Mouse (Mus musculus) left cerebral cortex, postnatal 14 days (tissue): Measurements from ENCODE around the gene Rnase2b. TPM values are rescaled to one million over a fixed set of nuclear protein-coding genes. Genes with fewer than 3 reads are reported as not detected.
A peak's percentile ranks its signal among the peaks of the same experiment; 100 is the strongest.
"Not testable (repeated sequence)": the region's sequence is repeated elsewhere in the genome, so short reads cannot be mapped to it uniquely, and the experiment has no call there.

Source experiments
- DNase-seq, 2 experiments: peaks; one replicate each; pipeline ENCODE4 v3.0.0; 2021 to 2022; ENCODE audit warnings: low spot score in 2 of 2, mixed read lengths in 1 of 2
- intact Hi-C: fragments of 180-260 bp; cut with DNase I; formaldehyde crosslinking; loops from one replicate; pipeline ENCODE4 v1.15.1; 2025
- total RNA-seq, 2 experiments: library from RNA; stranded (reverse); gene quantifications; 2 replicates each; pipeline ENCODE4 v1.2.3; 2021

The Rnase2b gene
- total RNA-seq, 2 experiments from 2014 or later: not detected

DNA sequence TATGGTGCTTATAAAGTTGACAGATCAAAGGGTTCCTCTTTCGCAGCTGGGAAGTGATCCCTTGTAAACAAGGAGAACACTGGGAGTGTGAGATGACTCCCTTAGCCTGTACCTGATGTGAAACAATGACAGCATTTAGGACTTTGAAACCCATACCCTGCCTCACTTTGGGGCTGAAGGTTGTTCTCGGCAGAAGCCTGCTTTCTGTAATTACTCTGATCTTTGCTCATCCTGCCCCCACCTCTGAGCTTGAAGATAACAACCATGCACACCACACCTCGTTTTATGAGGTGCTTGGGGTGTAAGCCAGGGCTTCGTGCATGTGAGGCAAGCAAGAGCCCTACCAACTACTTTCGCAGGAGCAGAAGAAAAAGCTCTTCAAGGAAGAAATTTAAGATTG, 12.9 kb upstream of the Rnase2b start:
- DNase-seq: no peak

DNA sequence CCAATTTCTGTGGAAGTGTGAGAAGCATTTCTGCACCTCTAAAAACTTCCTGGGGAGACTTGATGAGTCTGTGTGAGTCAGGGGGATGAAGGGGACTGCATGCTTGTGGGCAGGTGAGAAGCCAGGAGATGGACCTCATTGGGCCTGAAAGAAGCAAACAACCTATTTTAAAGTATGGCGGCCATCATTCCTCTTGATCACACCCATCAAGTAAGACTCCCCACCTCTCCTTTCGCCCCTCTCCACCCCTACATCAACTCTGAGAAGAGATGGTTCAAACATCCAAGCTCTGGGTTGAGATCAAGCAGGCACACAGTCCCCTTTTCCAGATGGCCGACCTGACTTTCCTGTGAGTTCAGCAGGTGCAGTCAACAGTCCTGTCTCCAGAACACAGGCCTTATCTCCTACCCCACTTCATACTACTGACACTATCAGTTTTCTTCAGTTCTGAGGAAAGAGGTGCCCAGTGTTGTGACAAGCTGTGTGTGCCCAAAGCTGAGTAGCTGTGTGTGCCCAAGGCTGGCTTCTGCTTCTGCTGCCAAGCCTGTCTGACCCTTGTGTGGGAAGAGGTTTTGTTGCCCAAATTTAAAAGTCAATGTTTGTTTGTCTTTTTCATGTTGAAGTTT, 11.7 kb upstream of the Rnase2b start:
- intact Hi-C loops: no loop called here
- DNase-seq: no peak

More for the DNA sequence above, 12.9 kb upstream of the Rnase2b start:
- intact Hi-C loops: no loop called here

DNA sequence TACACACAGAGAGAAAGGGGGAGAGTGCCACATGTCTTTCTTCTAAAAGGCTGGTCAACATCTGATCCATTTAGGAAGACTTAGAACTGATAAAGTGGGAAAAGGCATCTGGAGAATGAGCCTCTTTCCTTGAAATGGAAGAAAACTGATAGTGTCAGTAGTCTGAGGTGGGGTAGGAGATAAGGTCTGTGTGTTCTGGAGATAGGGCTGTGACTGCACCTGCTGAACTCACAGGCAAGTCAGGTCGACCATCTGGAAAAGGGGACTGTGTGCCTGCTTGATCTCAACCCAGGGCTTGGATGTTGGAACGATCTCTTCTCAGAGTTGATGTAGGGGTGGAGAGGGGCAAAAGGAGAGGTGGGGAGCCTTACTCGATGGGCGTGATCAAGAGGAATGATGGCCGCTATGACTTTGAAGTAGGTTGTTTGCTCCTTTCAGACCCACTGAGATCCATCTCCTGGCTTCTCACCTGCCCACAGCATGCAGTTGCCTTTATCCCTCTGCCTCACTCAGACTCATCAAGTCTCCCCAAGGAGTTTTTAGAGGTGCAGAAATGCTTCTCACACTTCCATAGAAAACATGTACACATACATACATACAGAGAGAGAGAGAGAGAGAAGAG, 9.7 kb upstream of the Rnase2b start:
- intact Hi-C loops: no loop called here
- no peak for DNase-seq

DNA sequence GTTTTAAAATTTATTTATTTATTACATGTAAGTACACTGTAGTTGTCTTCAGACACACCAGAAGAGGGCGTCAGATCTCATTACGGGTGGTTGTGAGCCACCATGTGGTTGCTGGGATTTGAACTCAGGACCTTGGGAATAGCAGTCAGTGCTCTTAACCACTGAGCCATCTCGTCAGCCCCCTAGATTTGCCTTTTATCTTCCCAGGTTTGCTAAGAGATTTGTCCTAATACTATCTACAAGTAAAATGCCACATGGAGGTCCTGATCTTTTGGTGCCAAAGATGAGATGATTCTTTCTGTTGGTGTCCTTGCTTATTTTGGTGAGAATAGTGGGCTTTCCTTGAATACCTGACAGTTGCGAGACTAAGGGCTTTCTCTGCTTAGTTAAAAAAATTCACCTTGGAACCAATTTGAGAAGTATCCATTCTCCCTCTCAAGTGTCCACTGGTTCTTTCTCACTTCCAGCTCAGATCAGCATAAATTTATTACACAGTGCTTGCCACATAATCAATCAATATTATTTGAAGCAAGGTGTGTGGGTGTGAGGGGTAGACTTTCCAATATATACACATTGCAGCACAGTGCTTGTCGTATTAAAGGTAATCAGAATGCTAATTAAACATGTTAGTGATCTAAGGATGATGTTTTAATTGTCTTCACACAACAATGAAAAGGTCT, 5.9 kb upstream of the Rnase2b start:
- no peak for DNase-seq
- intact Hi-C loops: no loop called here

DNA sequence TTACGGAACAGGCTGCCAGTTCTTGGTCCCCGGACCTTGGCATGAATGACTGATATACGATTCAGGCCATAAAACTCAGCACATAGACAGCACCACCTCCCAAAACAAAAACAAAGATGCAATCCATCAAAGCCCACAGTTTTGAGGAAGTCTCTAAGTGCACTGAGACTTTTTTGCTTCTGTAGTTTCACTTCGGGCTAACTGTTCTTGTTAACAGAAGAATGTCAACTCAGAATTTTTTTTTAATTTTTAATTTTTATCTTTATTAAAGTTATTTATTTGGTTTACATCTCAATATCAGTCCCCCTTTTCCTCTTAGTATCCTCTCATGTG, 5.4 kb upstream of the Rnase2b start:
- intact Hi-C loops: no loop called here
- no peak for DNase-seq

DNA sequence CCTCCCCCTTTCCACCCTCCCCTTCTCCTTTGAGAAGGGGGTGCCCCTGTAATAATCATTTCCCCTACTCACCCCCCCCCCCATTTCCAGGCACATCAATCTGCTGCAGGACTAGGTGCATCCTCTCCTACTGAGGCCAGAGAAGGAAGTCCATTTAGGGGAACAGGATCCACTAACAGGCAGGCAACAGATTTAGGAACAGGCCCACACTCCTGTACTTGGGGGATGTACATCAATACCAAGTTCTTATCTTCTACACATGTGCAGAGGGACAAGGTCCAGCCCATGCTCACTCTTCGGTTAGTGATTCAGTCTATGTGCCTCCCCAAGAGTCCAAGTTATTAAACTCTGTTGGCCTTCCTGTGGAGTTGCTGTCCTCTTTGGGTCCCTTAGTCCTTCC, 5.0 kb upstream of the Rnase2b start:
- intact Hi-C loops: no loop called here
- DNase-seq: no peak

DNA sequence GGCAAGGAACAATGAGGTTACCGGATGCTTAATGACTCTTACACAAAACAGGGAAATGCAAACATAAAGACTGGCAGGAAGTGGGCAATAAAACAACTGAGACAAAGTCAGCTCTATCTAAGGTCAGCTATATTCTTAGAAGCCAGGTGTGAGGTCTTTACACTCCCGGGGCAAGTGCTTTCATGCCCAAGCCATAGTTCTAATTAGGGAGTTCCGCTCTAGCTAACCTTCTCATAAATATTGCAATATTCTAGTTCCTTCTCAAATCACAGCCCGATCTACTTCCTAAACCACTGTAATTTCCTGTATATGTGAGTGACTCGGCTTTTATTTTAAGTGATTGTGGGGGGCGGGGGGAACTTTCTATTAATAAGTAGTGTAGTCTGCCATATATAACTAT, 1.3 kb downstream of the Rnase2b start:
- DNase-seq, intact Hi-C loops: not testable (repeated sequence)

DNA sequence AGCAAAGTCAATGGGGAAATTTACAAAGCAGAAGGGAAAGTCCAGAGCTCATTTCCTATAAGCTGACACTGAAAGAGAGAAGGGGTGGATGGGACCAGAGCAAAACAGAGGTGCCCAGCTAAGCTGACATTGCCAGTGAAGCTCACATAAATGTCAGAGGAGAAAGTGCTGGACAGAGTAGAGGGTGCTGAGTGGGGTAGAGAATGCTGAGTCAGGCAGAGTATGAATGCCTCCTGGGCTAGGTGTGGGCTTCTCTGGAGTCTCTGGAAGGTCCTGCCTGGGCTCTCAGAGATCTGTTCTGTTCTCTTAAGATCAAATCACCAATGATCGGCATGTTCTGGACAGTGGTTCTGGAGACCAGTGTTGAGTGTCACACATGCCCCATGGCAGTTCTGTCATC, 3.4 kb downstream of the Rnase2b start:
- intact Hi-C loops: no loop called here

DNA sequence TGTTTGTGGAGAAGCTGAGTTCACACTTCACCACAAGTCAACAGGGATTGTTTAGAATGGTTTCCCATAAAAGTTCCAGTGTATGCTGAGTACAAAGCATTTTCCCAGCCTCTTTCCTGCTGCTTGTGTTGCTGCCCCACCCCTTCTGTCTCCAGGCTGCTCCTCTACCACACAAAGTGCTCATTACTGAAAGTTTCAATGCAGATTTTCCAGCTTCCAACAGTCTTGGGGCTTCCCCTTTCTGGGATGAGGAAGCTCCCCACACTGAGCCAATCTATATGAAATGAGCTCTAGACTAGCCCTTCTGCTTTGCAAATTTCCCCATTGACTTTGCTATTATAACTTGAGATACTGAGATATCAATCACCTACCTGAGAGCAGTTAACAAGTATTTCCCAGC, 4.0 kb downstream of the Rnase2b start:
- intact Hi-C loops: no loop called here
- DNase-seq: no peak

More for the DNA sequence above, 3.4 kb downstream of the Rnase2b start:
- DNase-seq: no peak

DNA sequence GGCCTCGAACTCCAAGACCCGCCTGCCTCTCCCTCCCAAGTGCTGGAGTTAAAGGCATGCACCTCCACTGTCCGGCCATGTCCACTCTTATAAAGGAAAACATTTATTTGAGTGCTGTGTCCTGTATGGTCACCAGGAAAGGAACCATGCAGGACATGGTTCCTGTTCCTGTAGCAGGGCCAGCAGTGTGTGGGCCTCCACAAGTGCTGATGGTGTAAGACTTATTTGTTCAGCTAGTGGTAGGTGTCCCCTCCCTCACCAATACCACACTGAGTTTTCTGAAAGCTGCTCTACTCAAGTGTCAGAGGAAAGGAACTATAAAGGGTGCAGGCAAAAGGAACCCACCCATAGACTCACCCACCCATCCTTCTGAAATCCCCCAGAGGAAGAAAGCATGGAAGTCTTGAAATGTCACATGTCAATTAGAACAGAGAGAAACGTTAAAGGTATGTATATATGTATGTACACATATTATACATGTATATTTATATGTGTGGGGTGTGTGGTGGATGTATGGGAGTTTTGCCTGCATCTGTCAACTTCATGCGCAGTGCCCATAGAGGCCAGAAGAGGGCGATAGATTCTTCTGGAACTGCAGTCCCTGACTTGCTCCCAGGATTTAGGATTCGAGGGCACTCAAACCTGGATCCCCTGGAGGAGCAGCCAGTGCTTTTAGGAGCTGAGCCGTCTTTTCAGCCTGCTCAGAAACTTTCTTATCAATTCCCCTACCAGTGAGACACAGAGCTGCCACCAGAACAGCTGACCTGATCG, 10.2 kb downstream of the Rnase2b start:
- DNase-seq: peak; percentile 15 to 32
- intact Hi-C loops: loop anchor here (5.0 kb wide), 1 partner anchor 95 kb away; no protein-coding TSS in a partner anchor

DNA sequence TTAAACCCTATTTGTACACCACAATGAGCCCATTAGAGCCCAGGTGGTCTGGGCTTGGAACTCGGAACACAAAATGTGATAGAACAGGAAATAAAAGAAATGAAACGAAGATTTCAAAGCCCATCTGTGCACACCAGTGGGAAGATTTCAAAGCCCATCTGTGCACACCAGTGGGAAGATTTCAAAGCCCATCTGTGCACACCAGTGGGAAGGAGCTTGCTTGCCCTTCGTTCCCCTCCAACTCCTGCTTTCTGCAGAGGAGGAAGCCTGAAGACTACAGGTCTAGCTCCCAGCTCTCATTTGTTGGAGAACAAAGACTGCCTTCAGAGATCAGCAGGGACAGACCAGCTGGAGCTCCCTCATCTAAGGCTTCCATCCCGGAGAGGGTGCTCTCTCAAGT, 10.9 kb downstream of the Rnase2b start:
- intact Hi-C loops: loop anchor here (5.0 kb wide), 1 partner anchor 94 kb away; no protein-coding TSS in a partner anchor
- peak in 1 of 2 experiments; percentile 8 for DNase-seq

DNA sequence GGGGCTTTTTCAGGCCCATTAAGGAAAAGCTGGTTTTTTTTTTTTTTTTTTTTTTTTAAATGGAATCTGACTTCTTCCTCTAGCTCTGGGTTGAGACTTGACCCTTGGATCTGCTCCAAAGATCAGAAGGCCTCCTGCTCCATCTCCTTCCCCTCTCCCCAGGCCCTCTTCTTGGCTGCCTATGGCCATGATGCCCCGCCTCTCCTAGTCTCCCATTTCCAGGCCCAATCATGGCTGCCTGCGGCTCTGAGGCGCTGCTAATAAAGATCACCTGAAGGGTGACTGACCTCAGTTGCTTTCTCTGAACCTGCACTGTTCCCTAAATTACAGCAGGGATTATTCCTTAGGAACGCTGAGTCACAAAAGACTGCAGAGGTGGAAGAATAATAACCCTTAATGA, 11.8 kb downstream of the Rnase2b start:
- intact Hi-C loops: loop anchor here (2.0 to 5.0 kb wide), 2 partner anchors 69 to 93 kb away; no protein-coding TSS in a partner anchor
- DNase-seq: no peak

DNA sequence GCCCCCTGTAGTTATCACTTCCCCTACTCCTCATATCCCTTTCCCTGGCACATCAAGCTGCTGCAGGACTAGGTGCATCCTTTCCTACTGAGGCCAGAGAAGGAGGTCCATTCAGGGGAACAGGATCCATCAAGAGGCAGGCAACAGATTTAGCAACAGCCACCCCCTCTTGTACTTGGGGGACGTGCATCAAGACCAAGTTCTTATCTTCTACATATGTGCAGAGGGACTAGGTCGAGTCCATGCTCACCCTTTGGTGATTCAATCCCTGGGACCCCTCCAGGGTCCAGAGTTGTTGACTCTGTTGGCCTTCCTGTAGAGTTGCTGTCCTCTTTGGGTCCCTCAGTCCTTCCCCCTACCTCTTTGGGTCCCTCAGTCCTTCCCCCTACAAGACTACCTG, 19.0 kb downstream of the Rnase2b start:
- intact Hi-C loops, DNase-seq: not testable (repeated sequence)

DNA sequence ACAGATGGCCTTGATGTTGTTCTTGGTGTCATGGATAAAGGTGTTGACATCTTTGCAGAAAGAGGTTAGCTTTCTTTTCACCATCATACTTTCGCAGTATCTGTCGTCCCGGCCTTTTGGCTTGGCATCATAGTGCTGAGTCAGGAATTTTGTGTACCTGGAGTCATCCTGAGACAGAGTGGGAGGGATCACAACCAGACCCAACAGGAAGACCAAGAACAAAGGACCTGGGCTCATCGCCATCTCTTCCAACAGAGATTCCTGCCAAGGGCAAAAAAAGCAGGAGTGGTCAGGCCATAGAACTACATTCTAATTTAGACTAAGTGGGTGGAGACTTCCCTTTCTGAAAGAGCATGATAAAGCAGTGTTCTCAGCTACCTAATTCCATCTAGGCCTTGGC, 33.6 kb downstream of the Rnase2b start:
- intact Hi-C loops: no loop called here
- no peak for DNase-seq

DNA sequence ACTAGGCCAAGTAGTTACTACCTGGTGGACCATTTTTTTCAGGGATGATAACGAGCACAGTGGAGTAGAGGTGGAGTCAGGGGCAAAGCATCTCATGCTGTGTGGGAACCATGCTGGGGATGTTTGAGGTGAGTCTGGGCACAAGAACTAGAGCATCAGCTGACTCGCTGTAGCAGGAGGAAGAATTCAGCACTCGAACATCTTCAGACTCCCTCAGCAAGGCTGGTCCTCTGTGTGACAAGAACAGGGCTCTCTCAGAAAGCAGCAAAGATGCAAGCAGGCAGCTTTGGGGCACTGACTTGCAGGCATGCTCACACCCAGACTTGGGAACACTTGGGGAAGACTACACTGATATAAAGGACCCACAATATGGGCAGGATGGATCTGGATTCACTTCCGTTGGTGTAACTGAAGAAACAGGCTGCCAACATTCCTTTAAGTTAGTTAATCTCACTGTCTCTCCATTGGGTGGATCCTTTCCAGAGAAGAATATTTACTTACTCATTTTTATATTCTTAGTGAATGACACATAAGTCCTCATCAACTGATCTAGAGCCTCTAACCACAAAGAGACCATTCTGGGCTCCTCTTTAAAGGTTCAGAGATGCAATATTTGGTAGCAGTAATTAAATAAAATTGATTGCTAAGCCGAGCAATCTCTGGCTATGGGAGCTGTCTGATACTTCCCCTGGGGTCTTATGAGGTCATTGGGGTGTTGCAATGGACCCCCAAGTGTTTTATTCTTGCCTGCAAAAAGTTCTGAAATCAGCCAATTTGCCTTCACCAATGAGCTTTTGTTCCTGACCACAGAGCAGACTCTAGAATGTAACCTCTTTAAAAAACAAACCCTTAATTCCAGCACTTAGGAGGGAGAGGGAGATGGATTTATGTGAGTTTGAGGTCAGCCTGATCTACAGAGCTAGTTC, 37.3 kb downstream of the Rnase2b start, which contains the start of gene Ang2:
TSS of gene Ang2 (minus strand) at position 51 of the 926 bp plus-strand sequence.
- DNase-seq: no peak
- intact Hi-C loops: no loop called here

DNA sequence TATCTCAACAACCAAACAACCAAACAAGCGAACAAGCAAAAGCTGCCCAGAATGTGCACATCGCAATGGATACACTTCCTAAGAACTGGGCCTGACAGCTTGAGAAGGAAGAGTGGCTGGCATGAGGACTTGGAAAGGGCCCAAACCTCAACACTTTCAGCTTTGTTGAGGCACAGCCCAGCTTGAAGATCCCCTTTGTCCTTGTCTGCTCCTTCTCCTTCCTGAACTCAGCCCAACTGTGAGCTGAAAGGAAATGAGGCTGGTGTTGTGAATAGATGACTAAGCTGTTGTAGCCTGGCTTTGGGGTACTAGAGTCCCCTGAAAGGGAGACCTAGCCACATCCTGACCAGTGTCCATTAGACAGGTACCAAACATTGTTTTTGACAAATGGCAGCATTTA, 38.0 kb downstream of the Rnase2b start:
- DNase-seq: peak; percentile 26 to 34
- intact Hi-C loops: no loop called here

DNA sequence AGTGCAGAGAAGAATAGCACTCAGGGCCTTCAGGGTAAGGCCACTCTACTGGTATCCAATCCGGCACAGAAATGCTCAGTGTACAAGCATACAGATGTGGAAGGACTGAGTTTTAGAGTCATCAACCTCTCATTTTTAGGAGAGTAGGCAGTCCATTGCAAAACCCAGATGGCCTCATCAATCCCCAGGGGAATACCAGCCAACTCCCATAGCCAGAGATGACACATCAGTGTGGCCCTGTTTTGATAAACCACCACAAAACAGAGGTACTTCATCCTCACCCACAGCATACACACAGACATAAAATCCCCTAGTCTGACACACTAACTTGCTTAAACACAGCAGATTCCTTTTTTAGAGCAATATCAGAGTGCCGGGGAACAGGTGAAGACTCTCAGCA, 38.4 kb downstream of the Rnase2b start:
- intact Hi-C loops: no loop called here
- no peak for DNase-seq

DNA sequence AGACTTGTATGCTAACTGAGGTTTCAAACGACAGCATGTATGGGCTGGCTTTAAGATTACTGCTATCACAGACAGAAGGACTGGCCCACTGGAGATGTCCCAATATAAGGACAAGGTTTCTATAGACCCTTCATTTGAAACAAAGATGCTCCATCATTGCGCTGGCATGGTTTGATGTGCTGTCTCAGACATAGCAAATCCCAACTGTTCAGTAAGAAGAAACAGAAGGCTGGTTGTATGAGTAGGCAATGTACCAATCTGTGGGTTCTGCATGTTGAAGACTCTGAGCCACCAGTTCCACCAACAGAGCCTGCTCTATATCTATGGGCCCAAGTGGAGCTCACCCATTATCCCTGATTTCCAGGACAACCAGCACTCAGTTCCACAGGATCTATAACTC, 41.1 kb downstream of the Rnase2b start, which contains the start of gene Ear14:
TSS of gene Ear14 (plus strand) at position 277 of the 400 bp plus-strand sequence.
- DNase-seq: no peak

More for the DNA sequence above, 41.1 kb downstream of the Rnase2b start, which contains the start of gene Ear14:
- intact Hi-C loops: no loop called here
